Mouse (Mus musculus) ovary, postnatal 10 days (tissue): Measurements from ENCODE around the gene March10.
A peak's percentile ranks its signal among the peaks of the same experiment; 100 is the strongest.

Source experiments
- DNase-seq: peaks from one replicate; pipeline ENCODE4 v3.0.0; 2022; ENCODE audit warnings: low spot score

The March10 gene

DNA sequence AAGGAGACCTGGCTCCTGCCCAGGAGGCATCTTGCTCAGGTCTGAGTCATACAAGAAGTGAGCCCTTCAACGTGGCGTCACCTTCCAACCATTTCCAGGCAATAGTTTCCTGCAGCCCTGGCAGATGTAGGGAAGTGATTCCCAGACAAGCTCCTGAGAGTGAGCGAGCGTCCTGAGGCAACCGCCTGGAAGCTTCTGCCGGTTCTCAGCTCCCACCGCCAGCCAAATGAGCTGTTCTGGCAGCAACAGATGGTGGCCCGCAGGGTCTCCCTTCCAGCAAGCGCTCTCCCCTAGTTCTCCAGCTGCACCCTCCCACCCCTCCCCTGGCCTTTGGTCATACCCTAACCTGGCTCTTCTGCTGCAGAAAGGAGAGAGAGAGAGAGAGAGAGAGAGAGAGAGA lies 54.2 kb downstream of the March10 start:
- DNase-seq, result no peak

DNA sequence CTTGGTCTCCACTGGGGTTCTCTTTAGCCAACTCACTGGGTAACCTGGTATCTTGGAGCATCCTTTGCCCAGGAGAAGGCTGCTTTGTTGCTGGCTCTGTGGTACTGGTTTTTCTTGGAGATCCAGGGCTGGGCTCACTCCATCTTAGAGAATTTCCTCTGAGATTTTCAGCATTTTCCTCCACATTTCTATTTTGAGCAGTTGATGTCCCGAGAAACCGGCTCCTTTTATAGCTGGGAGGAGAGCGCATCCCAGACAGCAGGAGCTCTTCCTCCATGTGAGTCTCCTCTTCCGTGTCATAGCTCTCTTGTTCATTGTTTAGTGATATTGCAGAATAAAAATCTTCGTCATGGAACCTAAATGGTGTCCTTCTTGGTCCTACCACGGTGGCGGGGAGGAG lies 66.2 kb downstream of the March10 start:
- DNase-seq, result no peak

DNA sequence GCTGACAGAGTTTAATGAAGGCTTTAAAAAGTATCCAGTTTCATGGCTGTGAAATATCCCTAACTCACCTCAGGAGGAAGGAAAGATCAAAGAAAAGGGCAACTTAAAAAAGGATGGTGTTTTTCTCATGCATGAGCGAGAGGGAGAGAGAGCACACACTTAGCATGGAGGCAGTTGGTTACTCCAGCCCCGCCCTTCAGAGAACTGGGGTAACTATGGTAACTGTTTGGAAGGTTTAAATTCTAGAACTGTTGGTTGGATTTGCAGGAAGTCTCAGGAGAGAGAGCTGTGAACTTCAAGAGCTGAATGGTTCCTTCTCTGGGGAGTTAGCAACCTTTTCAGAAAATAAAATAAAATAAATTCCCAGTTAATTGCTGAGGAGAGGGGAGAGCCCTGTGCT lies 67.9 kb downstream of the March10 start:
- DNase-seq, result no peak

DNA sequence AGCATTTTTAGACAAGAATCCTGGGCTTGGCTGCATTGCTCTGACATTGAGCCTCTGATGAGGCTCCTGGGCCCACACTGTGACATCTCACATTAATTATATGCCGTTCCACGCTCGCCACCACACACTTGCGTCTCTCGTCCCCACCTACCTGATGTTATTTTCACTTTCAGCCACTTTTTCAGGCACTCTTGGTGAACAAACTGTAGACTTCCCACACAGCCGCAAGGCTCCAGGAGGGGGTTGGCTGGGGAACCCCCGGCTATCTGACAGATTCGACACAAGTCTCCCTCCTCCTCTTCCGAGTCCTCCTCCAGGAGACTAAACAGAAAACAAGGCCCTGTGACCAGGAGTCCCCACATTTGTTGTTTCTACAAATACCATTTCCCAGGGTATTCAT lies 71.3 kb downstream of the March10 start:
- DNase-seq, result no peak

DNA sequence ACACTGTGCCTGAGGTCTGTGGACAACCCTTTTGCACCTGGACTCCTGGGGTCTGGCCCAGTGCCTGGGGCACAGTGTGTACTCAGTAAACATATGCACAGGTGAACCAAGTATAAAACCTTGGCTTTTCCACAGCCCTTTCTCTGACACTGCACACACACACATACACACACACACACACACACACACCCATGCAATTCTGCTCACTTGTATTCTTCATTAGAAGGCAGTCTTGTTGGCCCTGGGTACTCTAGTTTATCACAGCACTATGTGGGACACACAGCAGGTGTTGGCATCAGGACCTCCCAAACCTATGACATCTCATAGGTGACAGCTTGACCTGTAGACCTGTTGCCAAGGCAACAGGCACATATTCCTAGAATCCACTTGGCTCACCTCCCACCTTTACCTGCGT lies 80.7 kb downstream of the March10 start:
- no peak for DNase-seq

DNA sequence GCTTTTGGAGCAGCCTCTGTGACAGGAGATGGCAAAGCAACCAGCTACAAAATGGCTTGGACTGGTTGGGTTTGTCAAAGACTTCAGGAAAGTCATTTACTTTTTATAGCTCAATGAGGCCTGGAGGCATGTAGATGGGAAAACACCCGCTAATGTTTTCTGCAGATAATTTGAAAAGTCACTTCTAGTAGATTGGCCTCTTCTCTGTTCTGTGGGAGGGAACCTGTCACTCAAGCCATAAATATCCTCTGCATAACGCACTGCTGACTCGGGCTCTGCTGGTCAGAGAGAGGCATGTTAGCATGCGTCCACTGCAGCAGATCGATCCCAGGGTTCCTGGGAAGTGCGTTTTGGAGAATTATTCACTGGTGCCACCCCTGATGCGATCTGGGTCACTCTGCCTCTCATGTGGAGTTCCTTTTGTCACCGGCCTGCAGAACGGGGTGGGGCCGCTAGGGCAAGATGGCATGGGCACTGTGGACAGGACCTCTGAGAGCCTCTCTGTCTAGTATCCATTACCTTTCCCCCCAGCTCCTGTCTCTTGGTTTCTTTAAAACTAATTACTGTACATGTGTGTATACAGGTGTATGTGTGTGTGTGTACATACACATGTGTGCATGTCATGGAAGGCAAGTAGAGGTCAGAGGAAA lies 81.9 kb downstream of the March10 start:
- no peak for DNase-seq

DNA sequence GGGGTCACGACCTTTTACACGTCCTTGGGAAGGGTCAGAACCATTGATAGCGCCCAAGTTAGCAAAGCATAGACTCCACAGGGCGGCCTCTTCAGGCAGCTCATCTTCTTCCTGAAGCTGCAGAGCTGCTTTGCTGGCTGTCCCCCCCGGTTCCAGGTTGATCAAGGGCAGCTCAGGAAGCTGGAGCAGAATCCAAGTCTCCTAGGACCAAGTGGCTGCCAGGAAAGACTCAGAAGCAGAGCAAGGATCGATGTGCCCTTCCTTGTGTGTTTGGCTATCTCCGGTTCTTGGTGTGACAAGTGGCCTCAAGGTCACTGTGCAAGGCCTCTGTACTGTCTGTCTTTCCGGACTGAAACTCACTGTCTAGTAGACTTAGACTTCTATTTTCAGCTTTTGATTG lies 82.7 kb downstream of the March10 start:
- no peak for DNase-seq

DNA sequence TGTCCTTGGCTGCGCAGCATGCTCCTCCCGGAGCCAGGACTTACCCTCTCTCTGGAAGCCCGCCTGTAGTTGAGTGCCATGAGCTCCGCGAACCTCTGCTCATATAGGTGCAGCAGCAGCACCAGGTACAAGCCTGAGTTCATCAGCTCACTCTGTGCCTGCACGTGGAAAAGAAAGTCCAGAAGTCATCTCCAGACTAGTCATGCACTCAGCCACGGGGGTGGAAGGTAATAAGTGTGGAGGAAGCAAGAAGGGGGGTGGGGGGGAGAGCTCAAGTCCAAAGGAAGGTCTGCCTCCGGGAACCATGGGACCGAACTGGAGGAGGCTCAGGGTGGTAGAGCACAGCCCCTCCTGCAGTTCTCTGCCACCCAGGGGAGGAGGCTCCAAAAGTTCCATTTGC lies 84.7 kb downstream of the March10 start:
- no peak for DNase-seq

DNA sequence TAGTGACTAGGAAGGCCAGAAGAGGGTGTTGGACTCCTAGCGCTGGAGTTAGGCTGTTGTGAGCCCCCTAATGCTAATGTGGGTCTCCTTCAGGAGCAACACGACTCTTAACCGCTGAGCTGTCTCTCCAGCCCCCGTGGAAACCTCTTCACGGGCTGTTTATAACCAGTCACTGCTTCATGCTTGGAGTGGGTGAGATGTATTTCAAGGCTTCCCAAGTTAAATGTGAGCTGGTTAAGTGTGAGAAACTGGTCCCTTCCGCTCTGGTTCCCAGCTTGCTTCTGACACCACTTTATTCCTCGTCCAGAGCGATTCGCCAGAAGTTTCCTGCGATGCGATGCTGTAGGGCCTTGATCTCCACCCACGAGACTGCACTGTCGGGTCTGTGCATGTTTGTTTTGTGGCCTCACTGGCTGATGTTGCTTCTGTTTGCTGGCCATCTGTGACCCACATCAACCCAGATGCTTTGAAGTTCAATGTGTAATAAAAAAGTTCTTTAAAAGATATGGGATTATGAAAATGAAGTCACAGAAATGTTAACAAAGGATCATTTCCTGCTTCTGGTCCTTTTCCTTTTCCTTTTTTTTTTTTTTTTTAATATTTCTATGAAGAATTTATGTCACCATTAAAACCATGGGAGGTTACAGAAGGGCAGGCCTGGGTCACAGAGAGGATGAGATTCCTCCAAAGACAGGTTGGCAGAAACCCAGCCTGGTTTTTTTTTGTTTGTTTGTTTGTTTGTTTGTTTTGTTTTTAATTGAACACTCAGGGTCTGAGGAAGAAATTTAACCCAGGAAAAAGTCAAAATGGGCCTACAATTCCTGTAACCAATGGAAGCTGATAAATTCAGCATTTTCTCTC lies 86.8 kb downstream of the March10 start:
- no peak for DNase-seq

DNA sequence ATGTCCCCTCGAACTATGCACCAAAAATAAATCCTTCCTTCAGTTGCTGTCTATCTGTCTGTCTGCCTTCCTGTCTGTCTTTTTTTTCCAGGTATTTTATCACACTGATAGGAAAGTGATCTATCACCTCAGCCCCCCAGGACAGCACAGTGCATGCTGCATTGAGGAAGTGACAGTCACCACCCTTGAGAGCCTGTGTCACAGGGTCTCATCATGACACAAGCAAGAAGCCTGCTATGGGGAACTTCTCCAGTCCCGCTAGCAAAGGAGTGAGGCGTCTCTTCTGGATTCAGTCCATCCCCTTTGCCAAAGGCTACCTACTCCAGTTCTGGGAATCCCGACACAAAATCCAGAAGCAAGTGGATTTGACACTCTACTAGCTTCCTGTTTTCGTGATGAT lies 87.7 kb downstream of the March10 start:
- no peak for DNase-seq

DNA sequence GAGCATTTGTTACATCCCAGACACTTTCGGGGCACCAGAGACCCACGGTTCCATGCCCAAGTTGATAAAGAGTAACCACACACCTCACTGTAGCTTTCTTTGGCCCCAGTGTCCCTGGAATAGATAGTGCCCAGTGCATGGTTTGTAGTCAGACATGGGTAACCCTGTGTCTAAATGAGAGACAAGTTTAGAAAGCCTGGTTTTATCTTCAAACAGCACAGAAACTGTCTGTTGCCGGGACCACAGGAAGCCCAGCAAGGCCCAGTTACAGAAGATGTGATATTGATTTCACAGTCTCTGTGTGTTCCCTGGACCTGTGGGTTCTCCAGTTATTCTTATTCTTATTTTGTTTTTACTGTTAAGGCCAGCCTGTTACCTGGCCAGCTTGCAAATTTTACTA lies 89.4 kb downstream of the March10 start:
- no peak for DNase-seq

DNA sequence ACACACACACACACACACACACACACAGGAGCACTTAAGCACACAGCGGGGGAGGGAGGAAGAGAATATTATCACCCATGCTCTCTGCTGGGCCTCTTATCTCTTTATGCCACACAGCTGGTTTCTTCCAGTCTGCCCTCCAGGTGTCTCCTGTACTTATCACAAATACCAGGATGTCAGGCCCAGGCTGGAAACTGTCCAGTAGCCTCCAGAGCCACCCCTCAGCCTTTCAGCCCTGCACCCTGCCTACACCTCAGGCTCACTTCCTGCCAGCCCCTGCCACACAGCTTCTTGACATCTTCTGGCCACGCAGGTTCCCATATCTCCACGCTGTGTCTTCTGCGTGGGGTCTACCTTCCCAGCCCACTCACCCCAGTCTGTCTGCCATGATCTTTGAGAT lies 90.5 kb downstream of the March10 start:
- no peak for DNase-seq

DNA sequence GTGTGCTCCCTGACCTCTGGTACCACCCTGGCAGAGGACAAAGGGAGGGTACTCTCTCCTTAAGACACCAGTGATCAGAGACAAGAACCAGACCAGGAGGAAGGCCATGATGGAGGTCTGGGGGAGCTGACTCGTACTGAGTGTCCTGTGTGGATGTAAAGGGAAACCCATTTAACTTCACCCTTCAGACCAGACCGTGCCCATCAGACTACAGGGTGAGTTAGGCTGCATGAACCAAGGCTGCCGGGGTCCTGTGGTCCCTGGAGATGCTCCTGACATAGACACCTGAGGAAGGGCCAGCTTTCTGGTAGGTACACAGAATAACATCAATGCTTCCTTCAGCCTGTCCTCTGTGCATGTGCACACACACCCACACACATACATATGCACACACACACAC lies 90.9 kb downstream of the March10 start:
- DNase-seq, result no peak

DNA sequence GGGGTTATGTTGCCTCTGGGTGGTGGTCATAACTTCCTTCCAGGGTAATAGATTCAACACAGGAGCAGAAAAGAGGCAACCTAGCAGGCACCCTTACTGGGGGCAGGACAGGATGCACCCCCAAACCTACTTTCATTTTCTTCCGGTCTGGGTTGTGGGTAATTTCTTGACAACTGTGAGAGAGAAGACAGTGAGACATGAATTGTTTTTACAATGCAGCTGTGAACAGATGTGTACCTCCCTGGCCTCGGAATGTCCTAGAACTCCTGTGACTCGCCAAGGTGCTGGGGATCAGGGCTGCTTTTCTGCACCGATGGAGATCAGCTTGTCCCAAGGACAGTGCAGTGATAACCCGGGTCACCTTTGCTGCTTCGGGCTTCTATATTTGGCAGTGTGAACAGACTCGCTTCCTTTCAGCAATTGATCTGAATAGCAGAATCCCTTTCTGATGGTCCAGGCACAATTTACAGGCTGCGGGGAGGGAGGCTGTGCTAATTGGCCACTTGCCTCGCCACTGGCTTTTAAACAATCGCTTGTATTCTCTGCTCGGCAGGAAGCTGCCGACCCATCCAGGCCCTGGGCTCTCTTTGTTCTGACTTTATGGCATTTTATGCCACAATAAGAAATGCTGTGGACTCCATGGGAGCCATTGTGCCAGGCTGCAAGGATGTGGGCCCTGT lies 92.0 kb downstream of the March10 start:
- no peak for DNase-seq

DNA sequence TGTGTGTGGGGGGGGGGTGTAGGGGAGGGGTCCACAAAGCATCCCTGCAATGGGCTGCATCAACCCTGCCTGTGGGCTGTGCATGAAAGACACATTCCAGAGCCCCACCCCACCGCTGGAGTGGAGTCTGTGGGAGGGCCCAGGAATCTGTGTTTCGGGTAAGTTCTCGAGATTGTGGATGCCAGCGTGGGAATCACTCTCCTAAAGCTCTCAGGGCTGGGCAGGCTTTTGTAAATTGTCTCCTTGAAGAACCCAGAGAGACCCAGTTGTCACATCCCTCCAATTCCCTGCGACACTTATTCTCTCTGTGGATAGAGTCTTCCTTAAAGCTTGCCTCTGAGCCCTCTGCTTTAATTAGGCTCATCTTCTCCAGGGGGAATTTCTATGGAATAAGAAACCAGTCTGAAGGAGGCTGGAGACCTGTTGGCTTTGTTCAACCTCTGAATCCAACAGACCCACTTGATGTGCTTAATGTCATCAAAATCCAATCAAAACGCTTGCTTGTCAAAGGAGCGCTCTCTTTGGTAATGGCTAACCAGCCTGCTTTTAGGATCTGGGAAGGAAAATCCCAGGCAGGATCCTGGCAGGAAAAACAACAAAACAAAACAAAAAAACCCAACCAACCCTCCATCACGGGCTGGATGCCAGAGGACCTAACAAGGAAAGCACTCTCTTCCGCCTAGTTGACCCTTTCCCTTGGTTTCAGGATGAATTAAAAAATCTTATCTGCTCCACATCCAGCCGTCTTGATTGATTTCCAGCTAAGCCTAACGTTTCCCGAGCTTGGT lies 92.7 kb downstream of the March10 start:
- DNase-seq, result no peak

DNA sequence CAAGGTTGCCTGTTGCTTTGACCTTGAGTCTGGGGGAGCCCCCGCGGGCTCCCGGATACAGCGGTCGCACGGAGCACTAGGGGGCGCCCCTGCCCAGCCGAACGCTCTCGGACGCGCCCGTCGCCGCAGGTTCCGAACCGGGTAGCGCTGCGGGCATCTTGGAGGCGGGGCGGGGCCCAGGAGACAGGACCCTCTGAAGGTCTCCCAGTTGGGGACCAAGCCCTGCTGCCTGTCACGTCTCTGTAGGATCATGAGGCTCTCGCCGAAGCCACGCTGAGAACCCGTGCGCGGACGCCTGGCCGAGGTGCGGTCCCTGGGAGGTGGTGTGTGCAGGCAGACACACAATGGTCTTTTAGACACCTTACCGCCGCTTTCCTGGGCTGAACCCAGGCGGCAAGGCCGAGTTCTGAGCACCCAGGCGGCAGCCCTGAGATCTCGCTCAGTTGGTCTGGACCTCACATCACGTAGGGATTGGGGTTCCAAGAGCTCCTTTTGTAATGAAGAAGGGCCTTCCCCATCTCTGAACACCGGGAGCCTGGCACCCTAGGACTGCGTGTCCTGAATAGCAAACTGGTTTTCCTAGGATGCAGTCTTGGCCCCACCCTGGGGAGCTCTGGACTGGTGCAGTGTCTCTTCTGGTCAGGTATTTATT lies 93.5 kb downstream of the March10 start:
- DNase-seq, result peak; percentile 82

DNA sequence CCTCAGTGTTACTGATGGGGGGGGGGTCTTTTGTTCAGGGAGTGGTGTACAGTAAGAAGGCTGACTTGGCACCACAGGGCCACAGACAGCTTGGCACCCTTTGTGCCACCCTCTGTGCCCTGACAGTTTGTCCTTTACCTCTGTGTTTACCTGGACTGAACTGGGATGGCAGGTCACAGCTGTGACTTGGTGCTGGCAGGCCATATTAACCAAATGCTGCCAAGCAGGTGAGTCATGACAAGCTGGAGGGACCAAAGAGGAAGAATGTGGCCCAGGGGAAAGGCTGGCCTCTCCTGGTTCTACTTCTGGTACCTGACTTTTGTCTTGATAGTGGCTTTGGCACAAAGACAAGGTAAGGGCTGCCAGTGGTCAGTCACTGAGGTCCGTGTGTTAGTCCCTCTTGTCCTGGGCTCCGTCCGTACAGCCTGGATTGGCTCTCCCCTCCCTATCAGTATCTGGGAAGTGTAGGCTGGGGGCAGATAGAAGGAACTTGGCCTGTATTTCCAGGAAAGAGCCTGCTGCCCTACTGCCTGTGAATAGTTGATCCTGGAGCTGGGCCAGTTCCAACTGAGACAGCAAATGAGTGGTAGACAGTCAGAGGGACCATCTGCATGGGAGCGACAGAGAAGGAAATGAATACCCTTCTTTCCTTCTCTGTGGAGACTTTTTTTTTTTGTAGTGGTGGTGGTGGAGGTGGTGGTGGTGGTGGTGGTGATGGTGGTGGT lies 94.3 kb downstream of the March10 start:
- no peak for DNase-seq

DNA sequence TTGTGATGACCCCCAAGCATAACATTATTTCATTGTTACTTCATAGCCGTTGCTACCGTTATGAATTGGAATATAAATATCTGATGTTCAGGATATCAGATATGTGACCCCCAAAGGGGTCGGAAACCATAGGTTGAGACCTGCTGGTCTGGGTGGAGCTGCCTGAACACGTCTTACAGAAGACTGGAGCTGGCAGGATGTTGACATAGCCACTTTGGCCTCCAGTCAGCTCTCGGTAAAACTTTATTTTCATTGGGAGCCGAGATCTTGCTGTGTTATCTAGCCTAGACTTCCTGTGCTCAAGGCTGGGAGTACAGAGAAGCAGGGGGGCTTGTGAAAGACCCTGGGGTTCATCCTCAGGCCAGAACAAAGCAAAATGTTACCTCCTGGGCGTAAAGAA lies 100.2 kb downstream of the March10 start:
- DNase-seq, result no peak

DNA sequence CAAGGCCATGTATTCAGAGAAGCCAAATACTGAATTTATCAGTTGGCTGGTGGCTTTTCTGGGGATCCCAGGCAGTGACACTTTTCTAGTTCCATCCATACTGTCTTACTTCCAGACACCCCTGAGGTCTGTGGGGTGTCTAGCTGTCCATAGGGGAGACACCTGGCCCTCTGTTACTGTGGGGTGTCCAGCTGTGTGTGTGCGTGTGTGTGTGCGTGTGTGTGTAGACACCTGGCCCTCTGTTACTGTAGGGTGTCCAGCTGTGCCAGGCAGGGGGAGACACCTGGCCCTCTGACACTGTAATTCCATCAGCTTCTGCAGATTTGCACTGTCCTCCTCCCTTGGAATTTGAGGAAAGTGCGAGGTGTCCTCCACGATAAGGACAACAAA lies 102.6 kb downstream of the March10 start:
- DNase-seq, result no peak

DNA sequence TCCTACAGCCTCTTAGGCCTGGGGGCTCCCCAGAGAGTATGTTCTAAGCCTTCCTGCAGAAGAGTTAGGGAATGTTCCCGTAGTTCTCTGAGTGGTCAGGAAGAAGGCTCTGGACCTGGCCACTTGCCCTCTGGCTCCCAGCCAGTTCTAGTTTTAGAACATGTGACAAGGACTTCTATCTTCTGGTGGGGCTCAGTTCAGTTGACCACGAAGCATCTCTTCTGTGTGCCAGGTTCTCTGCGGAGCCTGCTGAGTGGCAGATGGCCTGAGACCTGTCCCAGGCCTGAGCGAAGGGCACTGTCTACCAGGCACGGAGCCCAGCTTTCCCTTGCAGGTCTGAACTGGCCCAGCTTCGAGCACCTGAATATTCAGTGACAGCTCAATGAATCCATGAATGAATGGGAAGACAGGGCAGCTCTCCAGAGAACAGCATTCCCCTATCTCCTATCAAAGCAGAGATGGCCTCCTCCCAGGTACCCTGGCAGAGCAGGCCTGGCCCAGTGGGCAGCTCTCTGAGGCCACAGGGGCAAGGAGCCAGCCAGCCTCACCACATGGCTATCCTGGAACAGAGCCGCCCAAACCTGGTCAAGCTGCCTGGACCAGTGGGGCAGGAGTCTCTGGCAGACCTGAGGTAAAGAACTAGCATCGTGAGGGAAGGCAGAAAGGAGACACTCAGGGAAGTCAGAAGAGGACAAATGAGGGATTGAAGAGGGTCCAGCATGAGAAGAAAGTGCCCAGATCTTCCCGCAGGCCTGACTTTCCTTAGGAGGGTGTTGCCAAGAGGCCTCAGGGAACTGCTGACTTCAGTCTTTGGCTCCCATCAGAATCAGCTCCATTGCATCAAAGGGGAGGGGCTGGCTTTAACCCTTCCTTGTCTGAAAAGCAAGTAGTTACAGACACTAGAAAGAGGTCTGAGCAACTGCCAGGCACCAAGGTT lies 103.3 kb downstream of the March10 start:
- DNase-seq, result peak; percentile 59
